Mouse (Mus musculus): ENCODE measurements around the gene Impg2. TPM values are rescaled to one million over a fixed set of nuclear protein-coding genes. Genes with fewer than 3 reads are reported as not detected.
A peak's percentile ranks its signal among the peaks of the same experiment; 100 is the strongest.

Impg2 gene
- polyA plus RNA-seq (2015; fragmentation: Nextera tagmentation; extraction: Ambion mirVana), result 0.23 and 0.28 TPM in 2 replicates

DNA sequence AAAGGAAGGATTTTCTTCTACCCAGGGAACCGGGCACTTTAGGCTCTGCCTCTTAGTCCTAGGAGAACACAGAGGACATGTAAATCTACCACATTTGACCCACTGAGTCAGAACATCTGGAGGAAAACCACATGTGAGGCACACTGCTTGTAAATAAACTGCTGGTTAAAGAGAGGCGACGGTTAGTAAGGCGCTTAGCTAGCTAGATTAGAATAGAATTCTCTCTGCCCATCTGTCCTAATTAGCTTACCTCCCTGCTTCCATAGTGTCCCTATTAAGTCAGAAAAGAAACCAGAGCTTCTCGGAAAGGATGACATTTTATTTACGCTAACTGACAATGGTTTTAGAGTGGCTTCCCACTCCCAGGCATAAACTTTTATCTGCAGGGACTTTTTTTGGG, at the start of gene Impg2:
TSS of gene Impg2 (plus strand) at position 263 of the 400 bp plus-strand sequence.
- Histone ChIP-seq H3K27ac (no peak within 1 kb of the TSS), H3K36me3 (no peaks in the 10 kb centered on the region), H3K27me3 (no peaks in the 10 kb centered on the region), H3K4me1 (replicated peaks) (no peaks in the 10 kb centered on the region), H3K9ac (replicated peaks) (no peak within 1 kb of the TSS), H3K4me3 (replicated peaks) (no peak within 1 kb of the TSS), H3K4me2 (replicated peaks) (no peak within 1 kb of the TSS), H3K9me3 (no peaks in the 10 kb centered on the region)
- no peak for ATAC-seq
- 57% methylated on average over 6 of the region's 6 CpGs for WGBS

DNA sequence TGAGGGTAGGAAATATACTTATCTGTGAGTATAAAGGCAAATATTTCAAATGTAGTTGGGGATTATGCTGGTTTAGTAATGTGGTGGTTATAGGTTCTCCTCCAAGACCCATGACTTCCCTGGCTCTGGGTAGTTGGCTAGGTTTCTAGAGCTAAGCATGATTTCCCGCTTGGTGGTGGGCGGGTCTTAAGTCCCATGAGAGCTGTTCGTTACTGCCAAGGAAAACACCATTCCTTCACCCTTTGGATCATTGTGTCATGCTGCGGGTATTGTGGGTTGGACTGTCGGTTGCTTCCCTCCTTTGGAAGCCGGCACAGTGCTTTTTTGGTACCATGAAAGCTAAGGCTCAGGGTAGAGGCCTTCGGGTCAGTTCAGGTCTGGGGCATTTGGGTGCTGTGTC, 40.6 kb upstream of the Impg2 start:
- no peaks in the 10 kb centered on the region for H3K27me3 ChIP-seq
- no peak overlapping the region for H3K9ac ChIP-seq (replicated peaks)
- H3K36me3 ChIP-seq, result peaks cover 42% of the 10 kb centered on the region
- no peaks in the 10 kb centered on the region for H3K4me1 ChIP-seq (replicated peaks)
- no peak for ATAC-seq
- H3K9me3 ChIP-seq, result no peaks in the 10 kb centered on the region
- no peak overlapping the region for H3K4me2 ChIP-seq (replicated peaks)
- H3K4me3 ChIP-seq (replicated peaks), result no peak overlapping the region
- 94% methylated on average over 7 of the region's 7 CpGs for whole genome bisulfite sequencing
- no peak overlapping the region for H3K27ac ChIP-seq

DNA sequence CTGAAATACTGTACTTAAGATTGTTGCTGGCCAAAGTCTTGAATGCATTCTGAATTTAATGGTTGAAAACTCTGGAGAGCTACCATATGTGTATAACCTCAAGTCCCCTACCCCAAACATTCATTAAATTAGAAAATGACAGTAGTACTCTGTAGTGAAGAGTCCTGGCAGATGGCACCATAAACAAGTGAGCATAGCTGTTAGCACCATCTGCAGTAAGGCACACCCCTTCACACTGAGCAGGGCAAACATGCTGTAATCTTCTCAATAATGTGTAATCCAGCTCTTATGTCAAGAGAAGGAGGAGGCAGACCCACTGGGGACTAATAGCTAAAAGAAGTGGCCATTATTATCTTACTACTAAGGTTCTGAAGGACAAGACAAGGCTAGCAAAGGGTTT, 33.9 kb upstream of the Impg2 start:
- H3K9ac ChIP-seq (replicated peaks), result no peak overlapping the region
- no peak overlapping the region for H3K4me3 ChIP-seq (replicated peaks)
- H3K4me1 ChIP-seq (replicated peaks), result no peaks in the 10 kb centered on the region
- no peaks in the 10 kb centered on the region for H3K27me3 ChIP-seq
- H3K27ac ChIP-seq, result no peak overlapping the region
- ATAC-seq, result 0 out of 2 replicates have a peak, but pooled peaks have one; percentile 37
- no peaks in the 10 kb centered on the region for H3K9me3 ChIP-seq
- H3K4me2 ChIP-seq (replicated peaks), result no peak overlapping the region
- H3K36me3 ChIP-seq, result peaks cover 46% of the 10 kb centered on the region

DNA sequence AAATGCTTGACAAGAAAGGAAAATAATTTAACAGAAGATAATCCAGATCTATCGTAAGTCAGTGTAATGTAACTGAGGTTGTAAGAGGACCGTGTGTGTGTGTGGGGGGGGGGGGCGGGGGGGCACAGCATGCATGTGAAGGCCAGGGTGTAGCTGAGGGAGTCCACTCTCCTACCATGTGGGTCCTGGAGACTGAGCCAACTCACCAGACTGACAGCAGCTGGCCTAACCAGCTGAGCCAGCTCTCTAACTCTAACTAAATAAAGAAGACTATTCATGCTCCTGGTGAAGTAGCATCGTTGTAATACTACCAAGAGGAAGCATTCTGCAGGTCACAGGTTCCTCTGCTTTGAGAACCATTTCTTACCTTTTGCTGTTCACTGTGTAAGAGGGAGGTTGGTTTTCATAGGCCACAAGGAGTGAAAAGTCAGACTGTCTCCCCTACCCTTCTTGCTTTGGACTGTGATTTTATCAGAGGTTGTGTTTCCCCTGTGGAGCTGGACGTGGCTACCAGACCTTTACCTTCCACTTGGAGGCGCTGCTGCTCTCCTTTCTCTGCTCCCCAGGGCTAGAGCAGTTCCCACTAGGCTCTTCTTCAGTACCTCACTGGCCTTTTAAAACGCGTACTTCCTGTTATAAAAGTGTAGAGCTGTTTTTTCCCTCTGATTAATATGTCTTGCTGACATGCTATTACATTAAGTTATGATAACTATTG, 28.1 kb upstream of the Impg2 start:
- 65% methylated on average over 8 of the region's 8 CpGs for WGBS
- H3K4me3 ChIP-seq (replicated peaks), result no peak overlapping the region
- no peak overlapping the region for H3K4me2 ChIP-seq (replicated peaks)
- H3K36me3 ChIP-seq, result peaks cover 38% of the 10 kb centered on the region
- no peak overlapping the region for H3K27ac ChIP-seq
- no peak for ATAC-seq
- H3K27me3 ChIP-seq, result no peaks in the 10 kb centered on the region
- H3K9ac ChIP-seq (replicated peaks), result no peak overlapping the region
- H3K9me3 ChIP-seq, result no peaks in the 10 kb centered on the region
- no peaks in the 10 kb centered on the region for H3K4me1 ChIP-seq (replicated peaks)

DNA sequence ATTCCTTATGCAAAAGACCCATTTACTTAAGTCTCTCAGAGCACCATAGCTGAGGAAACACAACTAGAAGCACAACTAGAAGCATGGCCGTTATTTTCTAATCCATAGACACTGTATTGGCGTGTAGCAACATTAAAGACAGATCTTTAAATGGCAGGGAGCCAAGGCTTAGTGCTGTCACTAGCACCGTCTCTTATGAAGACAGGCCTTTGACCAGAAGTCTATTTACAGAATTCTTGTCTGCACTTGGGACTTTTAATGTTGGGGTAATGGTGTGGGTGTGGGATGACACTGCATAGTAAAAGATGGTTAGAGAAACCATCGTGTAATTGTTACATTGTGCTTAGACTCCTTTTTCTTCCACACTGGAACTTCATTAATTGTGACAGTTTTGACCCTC, 17.2 kb upstream of the Impg2 start:
- 88% methylated on average over 4 of the region's 4 CpGs for WGBS
- Histone ChIP-seq H3K9me3 (no peaks in the 10 kb centered on the region), H3K4me1 (replicated peaks) (no peaks in the 10 kb centered on the region), H3K4me3 (replicated peaks) (no peak overlapping the region), H3K27me3 (no peaks in the 10 kb centered on the region), H3K27ac (no peak overlapping the region), H3K9ac (replicated peaks) (no peak overlapping the region), H3K4me2 (replicated peaks) (no peak overlapping the region), H3K36me3 (peaks cover 65% of the 10 kb centered on the region)
- no peak for ATAC-seq

DNA sequence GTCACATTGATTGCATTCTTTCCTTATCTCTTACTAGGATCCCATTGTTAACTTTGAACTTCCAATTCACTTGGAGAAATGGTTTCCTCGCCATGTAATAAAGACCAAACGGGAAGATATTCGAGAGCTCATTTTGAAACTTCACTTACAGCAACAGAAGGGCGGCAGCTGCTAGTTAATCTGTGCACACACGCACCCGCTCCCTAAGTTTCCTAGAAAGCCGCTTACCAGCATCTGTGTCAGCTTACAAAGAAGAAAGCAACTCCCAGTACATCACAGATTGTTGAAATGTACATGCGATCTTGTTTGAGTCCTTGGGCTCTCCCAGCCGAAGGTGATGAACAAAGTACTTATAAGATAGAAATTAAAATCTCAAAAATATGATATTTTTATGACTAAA, 15.9 kb upstream of the Impg2 start:
- no peak overlapping the region for H3K27ac ChIP-seq
- H3K9me3 ChIP-seq, result no peaks in the 10 kb centered on the region
- H3K9ac ChIP-seq (replicated peaks), result no peak overlapping the region
- H3K4me3 ChIP-seq (replicated peaks), result no peak overlapping the region
- 88% methylated on average over 9 of the region's 9 CpGs for WGBS
- ATAC-seq, result no peak
- no peaks in the 10 kb centered on the region for H3K4me1 ChIP-seq (replicated peaks)
- H3K27me3 ChIP-seq, result no peaks in the 10 kb centered on the region
- H3K4me2 ChIP-seq (replicated peaks), result no peak overlapping the region
- H3K36me3 ChIP-seq, result peaks cover 51% of the 10 kb centered on the region

DNA sequence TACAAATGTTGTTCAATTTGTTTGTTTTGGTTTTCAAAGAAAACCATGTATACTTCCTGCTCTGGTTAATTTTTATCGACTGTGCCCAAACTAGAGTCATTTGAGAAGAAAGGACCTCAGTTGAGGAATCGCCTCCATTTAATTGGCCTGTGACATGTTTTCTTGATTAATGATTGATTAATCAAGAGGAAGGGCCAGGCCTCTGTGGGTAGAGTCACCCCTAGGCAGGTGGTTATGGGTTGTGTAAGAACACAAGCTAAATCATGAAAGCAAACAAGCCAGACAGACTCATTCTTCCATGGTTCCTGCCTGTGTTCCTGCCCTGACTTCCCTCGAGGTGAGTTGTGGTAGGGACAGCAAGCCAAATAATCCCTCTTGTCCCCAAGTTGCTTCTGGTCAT, 8.6 kb downstream of the Impg2 start:
- no peak for ATAC-seq
- no peak overlapping the region for H3K4me2 ChIP-seq (replicated peaks)
- H3K9me3 ChIP-seq, result no peaks in the 10 kb centered on the region
- no peaks in the 10 kb centered on the region for H3K4me1 ChIP-seq (replicated peaks)
- no peak overlapping the region for H3K4me3 ChIP-seq (replicated peaks)
- H3K27ac ChIP-seq, result no peak overlapping the region
- H3K9ac ChIP-seq (replicated peaks), result no peak overlapping the region
- no peaks in the 10 kb centered on the region for H3K36me3 ChIP-seq
- no peaks in the 10 kb centered on the region for H3K27me3 ChIP-seq
- 87% methylated on average over 3 of the region's 3 CpGs for WGBS

DNA sequence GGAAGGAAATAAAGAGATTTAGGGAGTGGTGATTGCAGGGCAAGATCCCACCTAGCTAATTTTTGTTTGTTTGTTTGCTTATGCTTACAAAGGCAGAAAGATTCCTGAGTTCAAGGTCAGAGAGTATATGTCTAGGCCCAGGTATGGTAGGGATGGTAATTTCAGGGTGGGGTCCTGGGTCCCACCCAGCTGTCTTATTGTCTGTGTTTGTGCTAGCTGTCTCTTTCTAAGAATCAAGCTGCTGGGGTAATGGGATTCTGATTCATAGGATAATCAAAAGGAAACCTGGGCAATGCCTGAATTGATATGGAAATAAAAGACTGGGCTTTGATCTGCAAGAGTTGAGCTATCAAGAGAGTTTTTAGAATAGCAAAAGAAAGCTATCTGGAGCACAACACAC, 23.6 kb downstream of the Impg2 start:
- Histone ChIP-seq H3K27me3 (no peaks in the 10 kb centered on the region), H3K27ac (no peak overlapping the region), H3K9me3 (no peaks in the 10 kb centered on the region), H3K4me3 (replicated peaks) (no peak overlapping the region), H3K36me3 (peaks cover 13% of the 10 kb centered on the region), H3K9ac (replicated peaks) (no peak overlapping the region), H3K4me1 (replicated peaks) (no peaks in the 10 kb centered on the region), H3K4me2 (replicated peaks) (no peak overlapping the region)
- no peak for ATAC-seq

DNA sequence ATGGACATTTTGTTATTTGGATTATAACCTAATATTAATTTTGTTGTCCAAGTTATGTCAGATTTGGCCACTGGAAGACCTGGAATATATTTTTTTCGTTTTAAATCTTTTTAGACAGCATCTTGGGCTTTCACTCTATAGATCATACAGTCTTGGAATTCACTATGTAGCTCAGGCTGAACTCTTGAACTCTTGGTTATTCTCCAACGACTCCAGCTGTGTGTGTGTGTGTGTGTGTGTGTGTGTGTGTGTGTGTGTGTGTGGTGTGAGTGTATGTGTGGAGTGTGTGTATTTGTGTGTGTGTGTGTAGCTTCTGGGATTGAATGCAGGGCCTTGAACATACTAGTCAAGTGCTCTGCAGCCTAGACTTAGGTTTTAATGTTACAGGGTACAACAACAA, 25.3 kb downstream of the Impg2 start:
- no peak overlapping the region for H3K4me2 ChIP-seq (replicated peaks)
- no peaks in the 10 kb centered on the region for H3K27me3 ChIP-seq
- no peaks in the 10 kb centered on the region for H3K4me1 ChIP-seq (replicated peaks)
- H3K36me3 ChIP-seq, result peaks cover 16% of the 10 kb centered on the region
- no peak overlapping the region for H3K4me3 ChIP-seq (replicated peaks)
- H3K9me3 ChIP-seq, result no peaks in the 10 kb centered on the region
- H3K27ac ChIP-seq, result no peak overlapping the region
- ATAC-seq, result no peak
- H3K9ac ChIP-seq (replicated peaks), result no peak overlapping the region
- WGBS, result 66% methylated on average over 2 of the region's 2 CpGs

DNA sequence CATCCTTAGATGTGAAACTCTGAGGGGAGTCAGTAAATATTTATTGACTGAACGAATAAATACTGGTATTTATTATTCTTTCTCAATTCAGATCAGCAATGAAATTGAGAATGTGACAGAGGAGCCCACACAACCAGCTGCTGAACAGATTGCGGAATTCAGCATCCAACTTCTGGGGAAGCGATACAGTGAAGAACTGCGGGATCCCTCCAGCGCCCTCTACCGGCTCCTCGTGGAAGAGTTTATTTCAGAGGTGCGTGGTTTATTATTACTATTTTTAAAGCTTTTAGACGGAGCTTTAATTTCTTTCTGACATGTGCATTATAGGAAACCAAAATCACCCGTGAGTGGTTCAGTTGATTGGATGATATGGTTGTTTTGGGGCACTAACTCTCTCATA, 27.2 kb downstream of the Impg2 start:
- no peak overlapping the region for H3K4me2 ChIP-seq (replicated peaks)
- H3K27ac ChIP-seq, result no peak overlapping the region
- H3K9ac ChIP-seq (replicated peaks), result no peak overlapping the region
- no peaks in the 10 kb centered on the region for H3K9me3 ChIP-seq
- no peaks in the 10 kb centered on the region for H3K4me1 ChIP-seq (replicated peaks)
- WGBS, result 57% methylated on average over 10 of the region's 10 CpGs
- H3K36me3 ChIP-seq, result peaks cover 13% of the 10 kb centered on the region
- ATAC-seq, result no peak
- H3K4me3 ChIP-seq (replicated peaks), result no peak overlapping the region
- H3K27me3 ChIP-seq, result no peaks in the 10 kb centered on the region

DNA sequence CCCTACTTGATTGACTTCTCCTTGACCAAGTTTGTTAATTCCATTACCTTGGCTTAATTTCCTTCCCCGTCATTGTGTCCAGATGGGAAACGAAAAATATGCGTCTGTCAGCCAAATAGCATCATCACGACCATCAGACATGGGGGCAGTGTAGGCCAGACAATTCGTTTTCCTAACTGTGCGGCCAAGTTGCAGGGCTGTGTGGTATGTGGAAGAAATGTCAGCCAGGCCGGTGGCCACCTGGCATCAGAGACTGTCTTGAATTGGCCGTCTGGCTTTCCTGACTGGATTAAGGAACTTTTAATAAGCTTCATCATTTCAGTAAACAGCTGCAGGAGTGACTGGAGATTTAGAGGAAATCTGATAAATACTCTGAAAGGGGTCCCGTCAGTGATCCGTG, 28.6 kb downstream of the Impg2 start:
- Histone ChIP-seq H3K9ac (replicated peaks) (no peak overlapping the region), H3K9me3 (no peaks in the 10 kb centered on the region), H3K36me3 (peaks cover 8% of the 10 kb centered on the region), H3K27ac (no peak overlapping the region), H3K4me2 (replicated peaks) (no peak overlapping the region), H3K4me3 (replicated peaks) (no peak overlapping the region), H3K27me3 (no peaks in the 10 kb centered on the region), H3K4me1 (replicated peaks) (no peaks in the 10 kb centered on the region)
- no peak for ATAC-seq
- whole genome bisulfite sequencing, result 87% methylated on average over 10 of the region's 10 CpGs

DNA sequence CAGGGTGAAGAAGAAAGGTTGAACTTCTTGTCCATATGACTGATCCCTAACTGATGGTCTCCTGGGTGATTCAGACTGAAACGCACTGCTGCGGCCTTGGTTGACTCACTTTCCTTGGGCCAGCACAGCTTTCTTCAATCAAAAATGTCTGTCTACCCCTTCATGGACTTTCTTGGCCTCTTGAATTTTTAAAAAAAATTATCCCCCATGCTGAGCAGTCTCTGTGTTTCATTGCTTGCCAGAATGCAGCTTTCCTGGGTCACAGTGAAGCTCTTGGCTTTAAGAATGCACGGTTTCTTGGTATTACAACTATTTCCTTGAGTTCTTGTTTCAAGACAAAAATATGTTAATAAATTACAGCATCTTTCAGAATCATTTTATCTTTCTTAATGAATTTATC, 41.9 kb downstream of the Impg2 start:
- H3K4me3 ChIP-seq (replicated peaks), result no peak overlapping the region
- no peaks in the 10 kb centered on the region for H3K4me1 ChIP-seq (replicated peaks)
- ATAC-seq, result no peak
- H3K36me3 ChIP-seq, result no peaks in the 10 kb centered on the region
- no peaks in the 10 kb centered on the region for H3K27me3 ChIP-seq
- 95% methylated on average over 3 of the region's 3 CpGs for WGBS
- H3K27ac ChIP-seq, result no peak overlapping the region
- no peaks in the 10 kb centered on the region for H3K9me3 ChIP-seq
- H3K9ac ChIP-seq (replicated peaks), result no peak overlapping the region
- no peak overlapping the region for H3K4me2 ChIP-seq (replicated peaks)

DNA sequence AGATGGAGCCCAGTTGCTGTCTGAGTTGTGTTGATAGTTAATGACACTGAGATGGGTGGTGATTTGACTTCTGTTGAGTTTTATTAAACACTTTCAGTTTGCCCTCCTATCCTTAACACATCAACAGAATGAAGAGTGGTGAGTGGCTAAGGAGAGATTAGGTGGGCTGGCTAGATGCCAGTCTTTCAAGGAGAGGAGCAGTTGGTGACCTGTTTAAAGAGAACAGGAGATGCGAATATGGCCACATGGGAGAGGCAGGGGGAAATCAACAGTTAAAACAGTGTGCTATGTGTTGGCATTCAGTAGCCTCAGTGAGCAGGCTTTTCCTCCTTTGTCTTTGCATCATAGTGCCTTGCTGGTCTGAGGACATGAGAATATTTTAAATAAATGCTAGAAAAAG, 69.8 kb downstream of the Impg2 start:
- no peak for ATAC-seq
- WGBS, result 92% methylated on average over 1 of the region's 1 CpGs
- H3K27ac ChIP-seq, result no peak overlapping the region

More for the DNA sequence above, 69.8 kb downstream of the Impg2 start:
- Histone ChIP-seq H3K4me2 (replicated peaks) (no peak overlapping the region), H3K9ac (replicated peaks) (no peak overlapping the region), H3K4me3 (replicated peaks) (no peak overlapping the region), H3K9me3 (no peaks in the 10 kb centered on the region), H3K36me3 (no peaks in the 10 kb centered on the region), H3K27me3 (no peaks in the 10 kb centered on the region), H3K4me1 (replicated peaks) (0 out of 2 replicates have a peak, but pooled peaks cover 2% of the 10 kb centered on the region)

Data from midbrain, embryonic 13.5 days (tissue).